Mouse (Mus musculus) spleen, adult 2 months (tissue): ENCODE results near the gene Cldn22.

Experiments
- CTCF ChIP-seq: fragments of 200-500 bp; IDR thresholded peaks from 2 replicates; pipeline ENCODE4 v1.5.1; 2011; ENCODE audit warnings: mild to moderate bottlenecking, inconsistent platforms; ENCODE audit not compliant: insufficient read depth, insufficient read length, insufficient replicate concordance; ENCODE audit errors: extremely low read depth
- POLR2A ChIP-seq: fragments of 200-500 bp; IDR thresholded peaks from 2 replicates; pipeline ENCODE4 v1.6.1; 2011; ENCODE audit warnings: low read depth, low read length, inconsistent platforms

GRCm38 (mm10) chr8:47802349-47802748 lies 21.9 kb upstream of the Cldn22 start:
- no peak for TF ChIP-seq POLR2A
- TF ChIP-seq CTCF = no peak
